Mouse (Mus musculus): ENCODE data around the gene Cbx5. TPM values are rescaled to one million over a fixed set of nuclear protein-coding genes. Genes with fewer than 3 reads are reported as not detected.
"Not testable (repeated sequence)": the region's sequence is repeated elsewhere in the genome, so short reads cannot be mapped to it uniquely, and the experiment has no call there.

Cbx5 gene
- polyA plus RNA-seq, 1 experiment from 2014 or later: 161 TPM

- no peaks in the 10 kb centered on the region for H3K4me1 ChIP-seq
- no peak overlapping the region for H3K4me2 ChIP-seq
- no peaks in the 10 kb centered on the region for H3K27me3 ChIP-seq
- H3K4me3 ChIP-seq: no peak overlapping the region
- H3K27ac ChIP-seq: no peak overlapping the region
- 95% methylated on average over 2 of the region's 2 CpGs for WGBS
- H3K9ac ChIP-seq: no peak overlapping the region
- no peak for ATAC-seq
- no peaks in the 10 kb centered on the region for H3K36me3 ChIP-seq (ENCODE audit: poor library complexity, severe bottlenecking)
- H3K9me3 ChIP-seq (replicated peaks): no peaks in the 10 kb centered on the region
Measured at GRCm38 (mm10) chr15:103264794-103265193, 25.2 kb upstream of the Cbx5 start.

- Histone ChIP-seq H3K4me1 (peaks cover 4% of the 10 kb centered on the region), H3K4me2 (no peak overlapping the region), H3K36me3 (ENCODE audit: poor library complexity, severe bottlenecking) (no peaks in the 10 kb centered on the region), H3K9me3 (replicated peaks) (no peaks in the 10 kb centered on the region), H3K4me3 (no peak overlapping the region), H3K27ac (no peak overlapping the region), H3K9ac (no peak overlapping the region), H3K27me3 (peaks cover 12% of the 10 kb centered on the region)
- ATAC-seq: no peak
- 72% methylated on average over 1 of the region's 1 CpGs for WGBS
Measured at GRCm38 (mm10) chr15:103259989-103260388, 20.4 kb upstream of the Cbx5 start.

GRCm38 (mm10) chr15:103259162-103259561, 19.5 kb upstream of the Cbx5 start:
- Histone ChIP-seq H3K4me1 (peaks cover 8% of the 10 kb centered on the region), H3K36me3 (ENCODE audit: poor library complexity, severe bottlenecking) (no peaks in the 10 kb centered on the region), H3K27me3 (peaks cover 20% of the 10 kb centered on the region), H3K9me3 (replicated peaks) (no peaks in the 10 kb centered on the region), H3K4me3 (no peak overlapping the region), H3K27ac (no peak overlapping the region), H3K4me2 (no peak overlapping the region), H3K9ac (no peak overlapping the region)
- WGBS: 85% methylated on average over 5 of the region's 5 CpGs
- ATAC-seq: no peak

- Histone ChIP-seq H3K27me3 (peaks cover 27% of the 10 kb centered on the region), H3K9me3 (replicated peaks) (no peaks in the 10 kb centered on the region), H3K4me2 (peak within 1 kb of the TSS; percentile 24; the same call in 1 of the 2 replicates), H3K36me3 (ENCODE audit: poor library complexity, severe bottlenecking) (no peaks in the 10 kb centered on the region), H3K9ac (0 out of 2 replicates have a peak within 1 kb of the TSS, but pooled peaks have one; percentile 34), H3K4me1 (peaks cover 8% of the 10 kb centered on the region), H3K27ac (no peak within 1 kb of the TSS), H3K4me3 (no peak within 1 kb of the TSS)
- no peak for ATAC-seq
- WGBS: 15% methylated on average over 15 of the region's 15 CpGs
Measured at GRCm38 (mm10) chr15:103257790-103258728, 18.4 kb upstream of the Cbx5 start, which contains the start of gene Nfe2. Nfe2 (minus strand) TSS chr15:103258403.

- WGBS: 89% methylated on average over 6 of the region's 6 CpGs
- no peak for ATAC-seq
- peaks cover 8% of the 10 kb centered on the region for H3K4me1 ChIP-seq
Measured at GRCm38 (mm10) chr15:103256210-103256986, 16.8 kb upstream of the Cbx5 start.

GRCm38 (mm10) chr15:103255169-103255568, 15.6 kb upstream of the Cbx5 start:
- no peaks in the 10 kb centered on the region for H3K36me3 ChIP-seq (ENCODE audit: poor library complexity, severe bottlenecking)
- H3K27me3 ChIP-seq: peaks cover 27% of the 10 kb centered on the region
- peak overlapping the region; percentile 66 for H3K4me2 ChIP-seq
- H3K27ac ChIP-seq: no peak overlapping the region
- no peaks in the 10 kb centered on the region for H3K9me3 ChIP-seq (replicated peaks)
- H3K4me3 ChIP-seq: peak overlapping the region; percentile 35
- peak overlapping the region; percentile 65 for H3K9ac ChIP-seq
- WGBS: 1% methylated on average over 25 of the region's 25 CpGs
- no peak for ATAC-seq
- peaks cover 13% of the 10 kb centered on the region for H3K4me1 ChIP-seq

More at GRCm38 (mm10) chr15:103256210-103256986, 16.8 kb upstream of the Cbx5 start:
- Histone ChIP-seq H3K9me3 (replicated peaks) (no peaks in the 10 kb centered on the region), H3K27me3 (peaks cover 27% of the 10 kb centered on the region), H3K4me3 (no peak overlapping the region), H3K36me3 (ENCODE audit: poor library complexity, severe bottlenecking) (no peaks in the 10 kb centered on the region), H3K27ac (no peak overlapping the region), H3K9ac (no peak overlapping the region), H3K4me2 (no peak overlapping the region)

GRCm38 (mm10) chr15:103253352-103253751, 13.7 kb upstream of the Cbx5 start:
- Histone ChIP-seq H3K4me1 (peaks cover 13% of the 10 kb centered on the region), H3K27ac (no peak overlapping the region), H3K9ac (no peak overlapping the region), H3K27me3 (peaks cover 25% of the 10 kb centered on the region), H3K4me3 (no peak overlapping the region), H3K4me2 (no peak overlapping the region), H3K9me3 (replicated peaks) (no peaks in the 10 kb centered on the region), H3K36me3 (ENCODE audit: poor library complexity, severe bottlenecking) (peaks cover 12% of the 10 kb centered on the region)
- ATAC-seq: no peak
- WGBS: 97% methylated on average over 1 of the region's 1 CpGs

GRCm38 (mm10) chr15:103252660-103253059, 13.0 kb upstream of the Cbx5 start:
- 93% methylated on average over 3 of the region's 3 CpGs for WGBS
- Histone ChIP-seq H3K27me3 (peaks cover 19% of the 10 kb centered on the region), H3K27ac (no peak overlapping the region), H3K9me3 (replicated peaks) (no peaks in the 10 kb centered on the region), H3K36me3 (ENCODE audit: poor library complexity, severe bottlenecking) (peaks cover 19% of the 10 kb centered on the region), H3K4me1 (peaks cover 13% of the 10 kb centered on the region), H3K9ac (no peak overlapping the region), H3K4me3 (no peak overlapping the region), H3K4me2 (no peak overlapping the region)
- ATAC-seq: no peak

GRCm38 (mm10) chr15:103251595-103251994, 12.0 kb upstream of the Cbx5 start:
- Histone ChIP-seq H3K27ac (no peak overlapping the region), H3K9me3 (replicated peaks) (no peaks in the 10 kb centered on the region), H3K36me3 (ENCODE audit: poor library complexity, severe bottlenecking) (peaks cover 29% of the 10 kb centered on the region), H3K4me3 (no peak overlapping the region), H3K4me1 (peaks cover 13% of the 10 kb centered on the region), H3K9ac (no peak overlapping the region), H3K27me3 (peaks cover 19% of the 10 kb centered on the region), H3K4me2 (no peak overlapping the region)
- WGBS: 88% methylated on average over 1 of the region's 1 CpGs
- no peak for ATAC-seq

GRCm38 (mm10) chr15:103250195-103250740, 10.7 kb upstream of the Cbx5 start:
- Histone ChIP-seq H3K9ac (no peak overlapping the region), H3K9me3 (replicated peaks) (no peaks in the 10 kb centered on the region), H3K4me1 (peaks cover 11% of the 10 kb centered on the region), H3K27me3 (peaks cover 19% of the 10 kb centered on the region), H3K4me3 (no peak overlapping the region), H3K4me2 (no peak overlapping the region), H3K27ac (peak overlapping the region; percentile 31; the same call in 1 of the 2 replicates), H3K36me3 (ENCODE audit: poor library complexity, severe bottlenecking) (peaks cover 42% of the 10 kb centered on the region)
- ATAC-seq: 0 out of 2 replicates have a peak, but pooled peaks have one; percentile 14
- 25% methylated on average over 2 of the region's 2 CpGs for WGBS

GRCm38 (mm10) chr15:103249511-103249910, 9.9 kb upstream of the Cbx5 start:
- H3K27ac ChIP-seq: not testable (repeated sequence)
- WGBS: 90% methylated on average over 6 of the region's 6 CpGs
- ATAC-seq: peak; percentile 3; the same call in 1 of the 2 replicates

More at GRCm38 (mm10) chr15:103249511-103249910, 9.9 kb upstream of the Cbx5 start:
- Histone ChIP-seq H3K27me3 (peaks cover 11% of the 10 kb centered on the region; the same call in 1 of the 2 replicates), H3K36me3 (ENCODE audit: poor library complexity, severe bottlenecking) (peaks cover 48% of the 10 kb centered on the region)
- H3K4me1 ChIP-seq; H3K9me3 ChIP-seq (replicated peaks); H3K9ac ChIP-seq; H3K4me2 ChIP-seq; H3K4me3 ChIP-seq: not testable (repeated sequence)

All from forebrain, embryonic 13.5 days (tissue).